Mouse (Mus musculus): Measurements from ENCODE around the gene Ly75.
A peak's percentile ranks its signal among the peaks of the same experiment; 100 is the strongest.

Ly75 gene

DNA sequence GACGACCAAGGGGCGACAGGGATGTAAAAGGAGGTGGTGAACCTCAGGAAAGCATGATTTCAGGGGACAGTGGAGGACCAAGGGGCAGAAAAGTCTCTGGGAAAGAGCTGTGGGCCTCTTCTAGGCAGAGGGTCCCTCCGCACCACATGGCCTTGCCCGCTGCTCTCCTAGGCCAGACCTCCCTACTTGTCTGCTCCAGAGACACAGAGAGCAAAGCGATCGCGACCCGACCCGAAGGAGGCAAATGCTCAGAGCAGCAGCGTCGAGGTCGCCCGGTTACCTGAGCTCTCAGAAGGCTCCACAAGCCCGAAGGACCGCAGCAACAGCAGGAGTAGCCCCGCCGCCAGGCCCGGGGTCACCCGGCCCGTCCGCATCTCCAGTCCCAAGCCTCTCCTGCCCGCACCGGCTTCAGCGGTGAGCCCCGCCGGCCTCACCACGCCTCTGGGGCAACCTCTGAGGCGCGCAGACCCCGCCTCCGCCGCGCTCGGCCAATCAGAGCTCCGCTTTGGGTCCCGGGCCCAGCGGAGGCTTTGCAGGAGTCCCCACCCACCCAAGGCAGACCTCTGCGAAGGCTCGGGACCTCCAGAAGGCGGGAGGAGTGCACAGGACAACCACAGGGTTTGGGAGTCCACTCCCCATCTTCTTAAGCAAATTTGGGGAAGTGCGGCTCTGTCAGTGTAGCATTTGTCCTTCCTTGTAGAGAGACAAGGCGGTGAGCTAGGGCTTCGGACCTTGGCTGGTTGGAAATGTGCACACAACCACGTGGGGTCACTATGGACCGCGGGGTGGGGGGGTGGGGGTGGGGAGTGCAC, at the start of gene Ly75:
TSS of gene Ly75 (minus strand) at position 446 of the 812 bp plus-strand sequence.
- DNase-seq: peak; percentile 55

DNA sequence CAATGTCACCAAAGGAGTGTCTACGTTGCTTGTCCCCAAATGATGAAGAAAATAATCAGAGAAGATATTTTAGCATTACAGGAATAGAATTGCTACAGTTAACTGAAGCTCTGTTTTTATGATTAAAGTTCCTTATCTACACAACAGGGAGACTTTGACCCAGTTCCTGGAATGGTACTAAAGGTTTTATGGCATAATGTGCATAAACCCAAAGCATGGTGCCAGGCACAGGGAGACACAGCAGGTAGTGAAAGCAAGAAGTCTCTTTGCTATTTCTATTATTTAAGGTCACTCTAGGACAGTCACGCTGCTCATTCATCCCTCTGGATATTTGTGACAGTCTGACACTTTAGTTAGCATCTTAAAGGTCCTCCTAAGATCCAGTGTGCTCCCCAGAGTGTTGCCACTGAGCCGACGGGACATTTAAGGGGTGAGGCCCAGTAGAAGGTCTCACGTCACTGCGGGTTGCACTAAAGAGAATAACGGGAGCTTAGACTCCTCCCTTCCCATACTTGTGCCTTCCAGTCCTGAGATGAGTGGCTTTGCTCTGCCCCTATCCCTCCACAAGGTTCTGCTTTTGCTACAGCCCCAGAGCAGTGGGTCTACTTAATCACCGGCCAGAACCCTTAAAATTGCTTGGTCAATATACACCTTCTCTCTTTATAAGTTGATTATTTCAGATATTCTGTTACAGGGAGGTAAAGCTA, 47.4 kb upstream of the Ly75 start:
- no peak for DNase-seq

GRCm38 (mm10) chr2:60418075-60418474, 35.0 kb upstream of the Ly75 start:
- DNase-seq: peak; percentile 72

DNA sequence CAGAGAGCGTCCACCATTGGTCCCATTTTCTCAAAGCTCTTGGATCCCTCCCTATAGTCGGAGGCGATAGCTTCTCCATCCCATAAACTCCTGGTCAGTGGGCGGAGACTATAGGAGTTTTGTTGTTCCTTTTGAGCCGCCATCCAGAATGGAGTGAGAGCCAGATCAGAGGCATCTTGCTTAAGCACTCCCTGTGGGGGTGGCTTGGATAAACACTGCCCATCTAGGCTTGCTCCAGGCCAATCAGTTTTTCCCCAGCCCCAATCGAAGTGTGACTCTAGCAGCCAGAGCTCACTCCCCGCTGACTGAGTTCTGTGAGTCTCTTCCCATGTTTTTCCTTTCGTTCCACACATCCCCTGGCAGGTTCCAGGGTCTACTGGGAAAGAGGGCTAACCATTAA, 31.2 kb upstream of the Ly75 start:
- no peak for DNase-seq

- DNase-seq: peak; percentile 49
Measured at GRCm38 (mm10) chr2:60413006-60413650, 30.0 kb upstream of the Ly75 start.

DNA sequence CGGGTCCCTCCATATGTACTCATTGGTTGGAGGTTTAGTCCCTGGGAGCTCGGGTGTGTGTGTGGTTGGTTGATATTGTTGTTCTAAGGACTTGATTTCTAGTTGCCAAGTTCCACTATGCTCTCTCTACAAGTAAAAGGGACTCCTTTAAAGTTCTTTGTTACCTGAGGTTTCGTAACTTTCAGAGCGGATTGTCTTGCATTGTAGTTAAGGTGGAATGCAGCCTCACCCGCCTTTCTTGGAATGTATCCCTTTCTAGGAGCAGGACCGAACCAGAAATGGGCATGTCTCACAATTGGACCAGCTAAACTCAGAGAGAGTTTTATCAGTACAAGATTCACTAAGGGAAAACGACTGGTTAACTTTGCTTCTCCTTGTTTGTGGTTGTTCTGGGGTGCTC, 28.1 kb upstream of the Ly75 start:
- DNase-seq: no peak

DNA sequence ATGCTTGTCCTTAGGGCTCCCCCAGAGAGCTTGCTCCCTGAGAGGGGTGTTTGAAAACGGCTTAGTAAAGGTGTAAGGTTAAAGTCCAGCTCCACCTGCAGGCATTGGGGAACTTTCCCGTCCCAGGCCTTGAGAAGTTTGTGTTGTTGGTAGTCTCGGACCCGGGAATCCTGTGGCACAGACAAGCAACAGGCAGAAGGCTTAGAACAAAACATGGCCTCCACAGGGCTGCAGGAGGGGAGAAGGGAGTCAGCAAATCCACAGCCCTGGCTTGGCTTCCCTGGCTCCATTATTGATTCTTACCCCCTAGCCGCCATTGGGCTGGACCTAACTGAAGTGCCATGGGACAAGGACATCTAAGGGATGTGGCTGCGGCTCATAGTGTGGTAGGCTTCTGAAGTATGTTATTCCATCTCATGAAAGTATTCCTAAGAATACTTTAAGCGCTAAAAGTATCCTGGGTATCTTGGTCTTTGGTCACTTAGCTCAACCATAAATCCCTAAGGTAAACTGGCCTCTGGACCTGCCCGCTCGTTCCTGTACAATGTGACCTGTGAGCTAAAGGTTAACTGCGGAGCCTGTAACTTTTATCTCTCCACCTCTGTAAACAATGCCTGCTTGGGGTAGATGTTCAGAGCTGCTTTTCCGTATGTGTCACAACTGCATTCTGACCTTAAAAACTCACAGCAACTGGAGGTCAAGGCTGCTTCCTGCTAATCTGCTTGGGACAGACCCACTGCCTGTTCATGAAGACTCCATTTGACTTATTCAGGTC, 27.1 kb upstream of the Ly75 start:
- DNase-seq: no peak

DNA sequence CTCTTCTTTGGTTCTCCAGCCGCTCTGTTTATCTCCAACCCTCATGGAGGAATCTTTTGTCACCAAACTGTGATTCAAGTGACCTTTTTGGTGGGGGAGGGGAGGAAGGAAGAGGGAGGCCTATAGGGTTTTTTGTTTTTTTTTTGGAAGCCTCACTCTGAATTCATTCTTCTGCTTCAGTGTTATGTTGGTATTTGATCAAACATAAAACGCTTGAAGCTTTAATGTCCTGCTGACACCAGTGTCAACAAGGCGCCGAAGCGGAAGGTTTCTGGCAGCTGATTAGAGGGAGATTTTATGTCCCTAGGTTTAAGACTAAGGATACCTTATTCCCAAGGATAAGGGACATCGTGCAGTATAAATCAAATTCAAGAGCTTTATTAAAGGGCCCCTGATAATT, 26.1 kb upstream of the Ly75 start:
- no peak for DNase-seq

GRCm38 (mm10) chr2:60407387-60407786, 24.3 kb upstream of the Ly75 start:
- DNase-seq: no peak

DNA sequence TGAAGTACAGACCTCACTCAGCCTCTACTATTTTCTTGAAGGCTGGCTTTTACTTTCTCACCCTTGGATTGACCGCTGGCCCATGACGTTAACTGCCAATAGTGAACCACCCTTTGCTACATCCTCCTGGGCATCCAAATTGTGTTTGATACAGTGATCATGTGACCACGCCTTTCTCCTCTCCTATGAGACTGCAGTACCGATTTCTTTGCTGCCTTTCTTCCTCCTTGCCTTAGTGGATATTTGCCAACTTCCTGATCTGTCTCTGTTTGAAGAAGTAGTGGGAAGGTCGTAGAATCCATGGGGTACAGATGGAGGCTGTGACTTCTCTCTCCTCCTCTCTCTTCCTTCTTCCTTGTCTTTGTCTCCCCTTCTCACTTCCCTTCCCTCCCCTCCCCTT, 22.3 kb upstream of the Ly75 start:
- no peak for DNase-seq

- no peak for DNase-seq
Measured at GRCm38 (mm10) chr2:60404763-60405162, 21.7 kb upstream of the Ly75 start.

GRCm38 (mm10) chr2:60401694-60402093, 18.6 kb upstream of the Ly75 start:
- peak; percentile 4 for DNase-seq

GRCm38 (mm10) chr2:60393786-60394185, 10.7 kb upstream of the Ly75 start:
- no peak for DNase-seq

DNA sequence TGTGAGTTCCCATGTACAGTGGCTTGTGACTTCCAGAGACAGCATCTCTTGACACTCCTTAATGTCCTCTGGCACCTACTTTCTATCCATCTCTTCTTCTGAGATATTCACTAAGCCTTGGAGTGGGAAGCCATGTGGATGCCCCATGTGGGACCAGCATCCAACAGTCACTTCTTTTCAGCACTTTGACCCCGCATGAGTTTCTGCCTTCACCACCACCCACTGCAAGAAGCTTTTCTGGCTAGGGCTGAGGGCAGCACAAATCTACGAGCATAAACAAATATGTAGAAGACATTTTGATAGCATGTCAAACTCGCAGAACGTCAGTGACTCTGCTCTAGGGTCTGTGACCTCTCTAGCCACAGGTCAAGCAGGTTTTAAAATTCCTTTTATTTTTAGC, 9.2 kb upstream of the Ly75 start:
- no peak for DNase-seq

GRCm38 (mm10) chr2:60387363-60387762, 4.3 kb upstream of the Ly75 start:
- no peak for DNase-seq

GRCm38 (mm10) chr2:60386835-60387234, 3.7 kb upstream of the Ly75 start:
- DNase-seq: no peak

GRCm38 (mm10) chr2:60384763-60385085, 1.6 kb upstream of the Ly75 start:
- DNase-seq: no peak

GRCm38 (mm10) chr2:60384083-60384762, 1.1 kb upstream of the Ly75 start:
- DNase-seq: no peak

GRCm38 (mm10) chr2:60382346-60382745, 757 bp downstream of the Ly75 start:
- no peak for DNase-seq

GRCm38 (mm10) chr2:60377260-60377659, 5.8 kb downstream of the Ly75 start:
- no peak for DNase-seq

DNA sequence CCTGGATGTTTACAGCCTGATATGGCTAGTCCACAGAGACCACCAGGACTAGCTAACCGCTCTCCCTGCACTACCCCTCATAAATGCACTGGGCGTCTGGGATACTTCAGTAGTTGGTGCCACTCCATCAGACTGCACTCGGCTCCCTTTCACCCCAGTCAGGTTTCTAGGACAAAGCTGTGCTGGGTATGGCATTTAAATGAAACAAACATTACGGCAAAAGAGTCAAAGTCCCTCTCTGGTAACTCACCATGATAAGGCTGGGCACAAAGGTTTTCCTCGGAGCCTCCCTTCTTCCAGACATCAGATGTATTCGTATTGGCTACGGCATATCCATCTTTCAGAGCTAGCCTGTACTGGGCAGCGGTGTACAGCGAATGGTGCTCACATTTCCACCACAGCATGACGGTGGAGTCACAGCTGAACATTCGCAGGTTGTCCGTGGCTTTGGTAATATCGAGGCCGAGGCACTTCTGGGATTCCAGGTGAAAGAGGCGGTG, 7.4 kb downstream of the Ly75 start:
- DNase-seq: no peak

- no peak for DNase-seq
Measured at GRCm38 (mm10) chr2:60375126-60375525, 8.0 kb downstream of the Ly75 start.
